Mouse (Mus musculus) gastrocnemius, adult 8-10 months (tissue): ENCODE measurements around the gene Aatk. TPM values are rescaled to one million over a fixed set of nuclear protein-coding genes. Genes with fewer than 3 reads are reported as not detected.

ENCODE experiments used
- DNase-seq, 2 experiments: peaks; one replicate each; pipeline ENCODE4 v3.0.0; 2022; ENCODE audit warnings: low spot score in 2 of 2
- total RNA-seq, 4 experiments: library from RNA; stranded (reverse); gene quantifications; 2 replicates each; pipeline ENCODE4 v1.2.4; 2022

The Aatk gene
- total RNA-seq, 4 experiments from 2014 or later: 2.3 to 5.0 (median 3.1) TPM

- DNase-seq: no peak
These were observed 56.2 kb downstream of the Aatk start for GRCm38 (mm10) chr11:119990658-119991337.

DNA sequence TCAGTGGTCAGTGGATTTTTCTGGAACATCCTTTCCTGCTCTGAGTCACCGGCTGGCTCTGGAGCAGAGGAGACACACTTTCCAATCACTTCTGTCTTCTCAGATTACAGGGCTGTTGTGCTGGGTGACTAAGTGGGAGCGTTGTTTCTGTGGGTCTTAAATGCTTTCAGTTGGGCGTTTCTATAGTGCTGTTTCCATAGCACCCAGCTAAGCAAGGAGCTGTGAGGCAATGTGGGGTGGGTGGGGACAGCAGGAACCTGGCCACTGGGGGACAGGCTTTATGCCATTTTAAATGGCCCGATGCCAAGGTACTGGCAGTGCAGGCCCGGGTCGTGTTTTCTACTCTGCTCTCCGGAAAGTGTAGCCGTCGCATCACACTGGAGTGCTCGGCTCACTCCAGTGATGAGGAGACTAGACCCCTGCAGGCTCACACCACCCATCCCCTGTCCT is 57.8 kb downstream of the Aatk start:
- no peak for DNase-seq

- DNase-seq: peak; percentile 59
These were observed 58.6 kb downstream of the Aatk start for GRCm38 (mm10) chr11:119988391-119988790.

DNA sequence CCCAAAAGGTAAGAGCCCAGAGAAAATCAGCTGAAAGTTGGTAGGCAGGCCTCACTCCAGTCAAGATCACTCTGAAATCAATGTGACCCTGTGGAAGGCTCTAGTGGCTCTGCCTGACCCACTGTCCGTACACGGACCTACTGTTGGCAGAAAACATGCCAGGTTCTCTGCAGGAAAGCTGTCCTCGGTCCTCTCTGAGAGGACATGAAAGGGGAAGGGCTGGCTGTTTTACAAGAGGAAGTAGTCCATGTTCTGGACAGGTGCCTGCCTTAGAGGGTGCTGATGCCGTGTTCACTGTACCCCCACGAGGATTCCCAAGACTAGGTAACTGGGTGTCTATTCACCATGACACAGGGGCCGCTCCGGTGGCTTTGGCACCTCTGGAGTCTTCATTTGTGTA is 59.1 kb downstream of the Aatk start:
- DNase-seq: no peak

DNA sequence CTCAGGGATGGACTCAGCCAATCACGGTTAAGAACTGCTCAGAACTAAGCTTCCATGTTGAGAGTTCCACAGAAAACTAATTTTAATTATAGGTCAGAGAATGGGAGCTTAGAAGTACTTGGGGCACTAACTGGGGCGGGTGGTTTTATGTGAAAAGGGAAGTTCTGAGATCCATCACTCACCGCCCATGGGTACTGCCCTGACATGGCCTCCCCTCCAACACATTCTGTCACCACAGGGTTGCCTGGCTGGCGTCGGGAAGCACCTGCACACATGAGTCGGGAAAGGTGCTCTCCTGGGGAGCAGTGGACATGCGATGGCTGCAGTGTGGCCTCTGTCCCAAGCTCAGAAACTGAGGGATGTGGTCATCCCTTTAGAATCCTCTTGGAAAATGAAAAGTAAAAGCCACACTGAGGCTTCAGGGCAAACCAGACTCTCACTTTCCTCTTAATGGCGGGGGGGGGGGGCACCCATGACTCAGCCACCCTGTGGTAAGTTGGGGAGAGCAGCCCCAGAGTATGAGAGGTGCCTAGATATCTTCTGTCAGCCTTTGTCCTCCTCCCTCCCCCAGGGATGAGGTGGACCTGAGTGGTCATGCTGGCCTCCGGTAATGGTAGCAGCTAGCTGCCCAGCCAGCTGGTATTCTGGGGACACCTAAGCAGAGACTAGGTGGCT is 60.1 kb downstream of the Aatk start:
- no peak for DNase-seq

DNA sequence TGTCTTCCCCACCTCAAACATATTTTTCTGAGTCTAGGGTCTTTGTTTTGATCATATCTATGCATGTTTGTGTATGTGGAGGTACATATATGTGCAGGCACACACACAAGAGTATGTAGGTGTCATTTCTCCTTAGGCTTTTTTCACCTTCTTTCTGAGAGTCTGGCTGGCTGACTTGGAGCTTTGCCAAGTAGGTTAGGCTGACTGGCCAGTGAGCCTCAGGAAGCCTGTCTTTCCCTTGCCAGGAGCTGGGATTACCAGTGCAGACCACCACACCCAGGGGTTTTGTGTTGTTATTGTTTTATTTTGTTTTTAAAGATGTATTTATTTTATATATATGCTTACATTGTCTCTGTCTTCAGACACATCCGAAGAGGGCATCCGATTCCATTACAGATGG is 63.8 kb downstream of the Aatk start:
- no peak for DNase-seq

DNA sequence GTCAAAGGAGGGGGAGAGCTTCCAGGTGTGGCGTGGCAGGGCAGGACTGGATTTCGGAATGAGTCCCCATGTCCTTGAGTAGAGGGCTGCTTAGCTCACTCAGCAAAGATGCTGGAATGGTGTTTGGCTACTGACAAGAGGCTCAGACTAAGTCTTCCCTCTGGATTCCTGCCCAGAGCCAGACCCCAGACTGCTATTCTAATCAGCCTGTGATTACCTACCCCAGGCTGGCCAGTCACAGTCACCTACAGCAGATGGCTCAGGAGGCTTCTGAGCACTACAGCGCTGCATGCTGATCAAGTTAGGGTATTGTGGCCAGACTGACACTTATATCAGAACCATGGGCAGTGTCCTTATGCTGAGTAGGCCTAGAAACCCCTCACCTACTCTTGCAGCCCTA is 64.7 kb downstream of the Aatk start:
- DNase-seq: no peak

- no peak for DNase-seq
These were observed 65.2 kb downstream of the Aatk start for GRCm38 (mm10) chr11:119981769-119982168.

DNA sequence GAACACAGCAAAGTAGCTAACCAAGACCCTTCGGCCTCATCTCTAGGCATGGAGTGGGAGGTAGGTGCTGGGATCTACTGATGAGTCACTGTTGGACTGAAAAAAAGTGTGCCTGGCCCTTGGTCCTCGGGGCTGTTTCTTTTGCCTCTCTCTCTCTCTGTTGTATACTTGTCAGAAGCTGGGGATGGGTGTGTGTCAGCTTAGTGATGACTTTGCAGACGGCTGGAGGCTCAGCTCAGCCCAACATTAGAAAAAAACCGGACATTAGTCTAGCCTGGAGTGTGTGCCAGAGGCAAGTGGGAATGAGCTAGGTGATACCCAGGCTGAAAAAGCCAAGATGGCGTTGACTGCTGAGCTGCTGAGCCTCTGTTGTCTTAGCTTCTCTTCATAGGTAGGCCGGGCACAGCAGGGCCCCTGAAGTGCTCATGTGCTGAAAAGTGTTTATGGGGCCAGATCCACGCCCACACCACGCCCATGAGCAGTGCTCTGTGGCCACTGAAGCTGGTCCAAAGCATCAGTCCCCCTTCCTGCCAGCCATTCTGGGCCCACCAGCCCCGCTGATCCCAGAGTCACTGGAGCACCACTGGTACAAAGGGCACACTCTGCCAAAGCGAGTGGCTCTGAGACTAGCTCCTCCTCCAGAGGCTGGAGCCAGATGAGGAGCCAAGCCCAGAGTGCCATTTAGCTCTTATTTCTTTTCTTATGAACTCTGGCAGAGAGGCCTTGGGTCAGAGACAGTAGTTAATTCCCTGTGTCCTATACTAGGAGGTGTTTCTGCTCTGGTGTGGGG is 67.2 kb downstream of the Aatk start:
- DNase-seq: no peak

DNA sequence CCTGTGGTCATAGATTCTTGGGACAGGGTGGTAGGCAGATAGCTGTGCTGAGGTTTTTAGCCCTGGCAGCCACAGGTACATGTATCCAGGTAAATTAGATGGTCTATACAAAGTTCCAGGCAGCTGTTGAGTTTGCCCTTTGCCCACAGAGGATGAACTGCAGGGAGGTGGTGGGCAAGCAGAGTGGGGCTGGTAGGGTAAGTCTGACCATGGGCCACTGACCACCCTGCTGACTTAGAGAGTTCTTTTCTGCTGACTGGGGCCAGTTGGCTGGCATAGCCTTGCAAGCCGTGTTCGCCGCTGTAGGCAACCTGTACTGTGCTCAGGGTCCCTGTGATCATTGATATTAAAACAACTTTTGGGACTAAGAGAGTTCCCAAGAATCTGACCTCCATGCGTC is 68.3 kb downstream of the Aatk start:
- no peak for DNase-seq

DNA sequence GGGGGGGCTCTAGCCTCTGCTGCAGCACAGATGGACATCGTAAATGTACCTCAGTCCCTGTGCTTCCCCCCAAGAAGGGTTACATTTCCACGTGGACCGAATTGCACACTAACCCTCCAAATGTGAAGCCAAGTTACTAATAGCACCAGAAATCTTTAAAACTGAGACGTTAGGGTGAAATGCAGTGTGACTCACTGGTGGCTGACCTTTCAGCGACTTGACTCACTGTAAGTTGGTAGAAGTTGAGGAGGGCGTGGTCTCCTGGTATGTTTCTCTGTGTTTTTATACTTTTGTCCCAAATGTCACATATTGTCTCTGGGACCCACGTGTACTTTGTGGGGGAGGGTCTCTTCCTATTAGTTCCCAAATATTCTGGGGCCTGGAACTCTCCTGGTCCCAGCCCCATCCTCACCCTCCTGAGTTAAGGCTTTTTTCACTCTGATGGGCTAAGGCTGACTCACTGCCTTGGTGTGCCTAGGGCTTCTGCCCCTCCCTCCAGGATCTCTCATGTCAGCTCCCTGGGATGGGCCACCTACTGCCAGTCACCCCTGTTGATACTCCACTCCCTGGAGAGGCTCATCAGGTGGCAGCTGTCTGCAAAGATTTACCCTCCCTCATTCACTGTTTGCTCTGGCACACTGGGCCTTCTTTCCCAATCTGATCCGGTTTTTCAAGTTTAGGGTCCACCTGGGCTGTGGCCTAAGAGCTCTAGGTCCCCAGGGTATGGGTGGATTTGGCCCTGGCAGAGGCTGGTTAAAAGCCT is 71.0 kb downstream of the Aatk start:
- DNase-seq: no peak

- no peak for DNase-seq
These were observed 73.2 kb downstream of the Aatk start for GRCm38 (mm10) chr11:119973789-119974188.

DNA sequence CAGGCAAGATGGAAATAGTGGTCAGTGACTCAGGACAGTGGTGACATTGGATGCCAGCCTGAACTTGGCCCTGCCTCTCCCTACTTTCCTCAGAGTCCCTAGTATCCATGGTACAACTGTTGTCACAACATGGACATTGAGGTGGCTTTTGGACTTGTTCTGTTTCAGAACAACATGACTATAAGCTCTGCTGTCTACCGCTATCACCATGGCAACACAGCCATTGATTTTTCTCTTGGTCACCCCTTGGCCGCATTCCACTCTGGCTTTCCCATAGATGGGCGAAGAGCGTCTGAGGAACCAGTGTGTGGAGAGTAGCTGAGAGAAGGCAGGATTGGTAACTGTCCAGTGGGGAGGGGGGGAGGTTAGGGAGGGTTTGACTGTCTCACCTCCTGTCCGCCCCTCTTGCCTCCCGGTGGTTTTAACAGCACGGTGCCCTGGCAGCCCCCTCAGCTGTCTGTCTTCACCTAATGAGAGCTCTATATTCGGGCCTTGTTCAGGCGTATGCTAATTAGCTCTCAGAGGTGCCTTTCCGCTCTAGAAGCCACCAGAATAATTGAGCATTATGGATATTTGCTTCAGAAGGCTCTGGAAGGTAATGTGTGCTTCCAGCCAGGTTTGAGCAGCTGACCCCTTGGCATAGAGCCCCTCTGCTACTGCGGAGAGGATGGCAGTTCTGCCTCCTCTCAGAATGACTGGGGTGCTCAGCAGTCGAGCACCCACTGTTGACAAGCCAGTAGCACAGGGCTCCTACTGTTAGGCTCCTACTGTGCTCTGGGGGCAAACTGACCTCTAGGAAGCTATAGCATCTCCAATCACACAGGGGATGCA is 76.7 kb downstream of the Aatk start:
- DNase-seq: no peak

GRCm38 (mm10) chr11:119967892-119968291 is 79.1 kb downstream of the Aatk start:
- DNase-seq: no peak

GRCm38 (mm10) chr11:119967401-119967800 is 79.6 kb downstream of the Aatk start:
- DNase-seq: no peak

DNA sequence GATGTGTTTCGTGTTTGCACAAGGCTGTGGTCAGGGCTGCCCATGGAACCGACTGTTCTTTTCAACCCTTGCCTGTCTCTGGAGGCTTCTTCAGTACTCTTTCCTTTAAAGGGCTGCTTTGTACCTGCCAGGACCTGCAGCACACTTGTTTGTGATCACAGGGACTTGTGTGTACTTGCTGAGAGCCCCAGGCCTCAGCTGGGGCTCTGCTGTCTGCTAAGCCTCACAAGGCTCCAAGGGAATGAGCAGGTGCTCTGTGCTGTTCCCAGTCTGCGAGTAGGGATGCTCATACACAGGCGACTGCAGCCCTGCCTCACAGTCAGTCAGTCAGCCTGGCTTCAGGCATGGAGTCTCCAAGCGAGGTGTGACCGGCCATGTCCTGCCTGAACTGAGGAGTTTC is 80.7 kb downstream of the Aatk start:
- no peak for DNase-seq

GRCm38 (mm10) chr11:119965053-119965452 is 81.9 kb downstream of the Aatk start:
- no peak for DNase-seq

DNA sequence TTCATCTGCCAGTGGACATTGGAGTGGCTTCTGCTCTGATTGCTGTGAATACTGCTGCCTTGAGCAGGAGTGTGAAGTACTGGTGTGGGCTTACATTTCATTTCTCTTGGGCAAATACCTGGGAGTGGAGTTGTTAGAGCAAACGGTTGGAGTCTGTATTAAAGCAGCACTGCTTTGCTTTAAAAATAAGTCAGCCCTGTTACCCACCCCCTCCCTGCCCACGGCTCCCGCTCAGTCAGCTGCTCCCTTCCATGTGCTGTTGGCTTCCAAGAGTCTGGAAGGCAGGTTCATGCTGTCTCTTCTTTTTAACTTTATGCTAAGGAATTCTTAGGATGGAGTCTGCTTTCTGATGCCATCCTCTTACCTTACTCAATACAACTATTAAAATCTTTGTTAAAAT is 85.5 kb downstream of the Aatk start:
- no peak for DNase-seq

DNA sequence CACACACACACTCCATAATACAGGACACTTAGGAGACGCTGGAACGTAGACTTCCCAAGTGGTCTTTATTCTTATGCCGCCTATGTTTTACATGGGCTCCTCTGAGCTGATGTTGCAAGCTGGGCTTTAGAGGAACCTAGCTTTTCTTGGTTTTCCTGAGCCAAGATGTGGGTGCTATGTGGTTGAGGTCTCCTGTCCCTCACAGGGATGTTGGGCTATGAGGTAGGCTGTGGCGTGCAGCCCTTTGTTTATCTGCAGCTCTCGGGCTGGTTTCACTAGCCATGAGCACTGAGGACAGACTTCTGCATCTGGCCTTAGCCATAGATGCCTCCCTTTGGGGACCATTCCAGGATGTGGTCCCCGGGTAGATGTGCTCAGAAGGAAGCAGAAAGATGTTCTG is 86.3 kb downstream of the Aatk start:
- DNase-seq: no peak

- DNase-seq: no peak
These were observed 87.3 kb downstream of the Aatk start for GRCm38 (mm10) chr11:119959714-119960113.

DNA sequence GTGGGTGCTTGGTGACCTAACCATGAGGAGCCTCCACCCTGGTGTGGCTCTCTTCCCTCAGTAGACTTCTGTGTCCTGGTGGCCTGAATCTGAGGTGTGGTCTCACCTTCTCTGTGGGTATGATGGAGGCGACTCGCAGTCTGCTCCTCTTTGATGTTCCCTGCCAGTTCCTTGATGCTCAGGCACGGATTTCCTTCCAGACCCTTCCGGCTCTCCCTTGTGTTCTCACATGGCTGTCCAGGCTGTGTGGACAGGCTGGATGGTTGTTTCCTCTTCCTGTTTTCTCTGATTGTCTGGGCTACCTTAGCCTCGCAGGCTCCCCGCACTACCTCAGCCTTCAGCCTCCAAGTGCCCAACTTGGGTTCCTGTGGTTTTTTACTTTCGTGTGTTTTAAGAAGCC is 88.1 kb downstream of the Aatk start:
- no peak for DNase-seq
